Mouse (Mus musculus): ENCODE results near the gene Svep1. TPM values are rescaled to one million over a fixed set of nuclear protein-coding genes. Genes with fewer than 3 reads are reported as not detected.

Gene Svep1
- total and polyA plus RNA-seq, 3 experiments = not detected

DNA sequence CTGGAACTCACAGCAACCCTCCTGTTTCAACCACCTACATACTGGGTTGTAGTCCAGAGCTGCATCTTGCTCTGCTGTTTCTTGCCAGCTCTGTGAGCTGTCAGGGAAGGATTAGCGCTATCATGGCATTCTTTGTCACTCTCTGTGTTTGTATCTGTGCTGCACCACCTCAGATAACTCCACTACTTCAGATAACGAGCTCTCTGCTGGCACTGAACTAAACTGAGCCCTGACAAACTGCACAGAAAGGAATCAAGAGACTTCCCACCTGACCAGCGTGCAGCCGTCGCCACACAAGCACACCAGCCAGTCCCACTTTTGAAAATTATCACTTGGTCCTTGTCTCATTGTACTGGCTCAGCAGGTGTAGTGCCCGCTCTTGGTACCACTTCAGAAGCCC is 4.7 kb upstream of the Svep1 start:
- Histone ChIP-seq H3K4me1 (ENCODE audit: control insufficient read depth in 1 of 2, insufficient read depth in 2 of 2, low read length in 2 of 2) (peaks cover 0 to 3% of the 10 kb centered on the region in 2 experiments; a peak in 1 of 4 replicates), H3K9me3 (replicated peaks; ENCODE audit: insufficient read depth, low read length) (no peaks in the 10 kb centered on the region; the same call in 1 of the 2 replicates), H3K4me3 (ENCODE audit: control insufficient read depth in 1 of 2, insufficient read depth in 1 of 2, low read depth in 2 of 2, low read length in 2 of 2) (no peak overlapping the region), H3K9ac (ENCODE audit: control insufficient read depth, low read depth, low read length, poor library complexity, severe bottlenecking) (no peak overlapping the region), H3K27ac (ENCODE audit: control insufficient read depth, low read depth, low read length) (no peak overlapping the region), H3K27me3 (ENCODE audit: control insufficient read depth in 1 of 2, insufficient read depth in 2 of 2, low read length in 2 of 2) (no peaks in the 10 kb centered on the region; a peak in 1 of 4 replicates), H3K79me2 (ENCODE audit: control insufficient read depth, insufficient read depth, low read length, poor library complexity) (no peaks in the 10 kb centered on the region), H3K36me3 (ENCODE audit: control insufficient read depth in 1 of 2, insufficient read depth in 2 of 2, low read length in 2 of 2) (no peaks in the 10 kb centered on the region)
- TF ChIP-seq KAT2A (conservative IDR thresholded peaks at IDR 0.05; ENCODE audit: low read depth, low read length) = peak; percentile 36; the same call in 1 of the 2 replicates
- no peak for TF ChIP-seq HCFC1 (IDR thresholded peaks at IDR 0.05; ENCODE audit: low read depth, low read length)
- TF ChIP-seq SMC3 (IDR thresholded peaks at IDR 0.05; ENCODE audit: low read depth, low read length) = no peak
- no peak for TF ChIP-seq MEF2A (IDR thresholded peaks at IDR 0.05; ENCODE audit: extremely low read depth, insufficient replicate concordance, low read depth, low read length, poor library complexity, severe bottlenecking)
- no peak for TF ChIP-seq CHD1 (IDR thresholded peaks at IDR 0.05; ENCODE audit: low read depth, low read length)
- TF ChIP-seq TCF12 (IDR thresholded peaks at IDR 0.05; ENCODE audit: low read depth, low read length) = peak; percentile 95
- TF ChIP-seq EP300 (IDR thresholded peaks at IDR 0.05; ENCODE audit: low read depth in 1 of 2, low read length in 2 of 2) = peak; percentile 74 to 81
- peak; percentile 53; the same call in 1 of the 2 replicates for TF ChIP-seq RCOR1 (IDR thresholded peaks at IDR 0.05; ENCODE audit: low read depth, low read length)
- TF ChIP-seq ETS1 (IDR thresholded peaks at IDR 0.05; ENCODE audit: low read depth, low read length) = peak; percentile 57
- TF ChIP-seq POLR2AphosphoS2 (IDR thresholded peaks at IDR 0.05; ENCODE audit: low read length) = no peak
- no peak for TF ChIP-seq NELFE (IDR thresholded peaks at IDR 0.05; ENCODE audit: low read depth, low read length)
- no peak for TF ChIP-seq E2F4 (IDR thresholded peaks at IDR 0.05; ENCODE audit: borderline replicate concordance, low read depth, low read length)
- peak; percentile 85 for TF ChIP-seq GATA1 (IDR thresholded peaks at IDR 0.05; ENCODE audit: low read depth, low read length)
- TF ChIP-seq UBTF (IDR thresholded peaks at IDR 0.05; ENCODE audit: borderline replicate concordance, insufficient read depth, low read depth, low read length) = no peak
- TF ChIP-seq MAFK (IDR thresholded peaks at IDR 0.05; ENCODE audit: borderline replicate concordance, low read depth, low read length) = peak; percentile 10; the same call in 1 of the 2 replicates
- TF ChIP-seq ZKSCAN1 (IDR thresholded peaks at IDR 0.05; ENCODE audit: low read depth, low read length) = no peak
- peak; percentile 25; the same call in 1 of the 2 replicates for TF ChIP-seq MXI1 (IDR thresholded peaks at IDR 0.05; ENCODE audit: low read depth, low read length)
- TF ChIP-seq POLR2AphosphoS5 (IDR thresholded peaks at IDR 0.05; ENCODE audit: borderline replicate concordance, low read depth, low read length) = no peak
- TF ChIP-seq ZC3H11A (IDR thresholded peaks at IDR 0.05; ENCODE audit: low read depth, low read length) = no peak
- DNase-seq (ENCODE audit: low read depth, low spot score) = peak; percentile 35

DNA sequence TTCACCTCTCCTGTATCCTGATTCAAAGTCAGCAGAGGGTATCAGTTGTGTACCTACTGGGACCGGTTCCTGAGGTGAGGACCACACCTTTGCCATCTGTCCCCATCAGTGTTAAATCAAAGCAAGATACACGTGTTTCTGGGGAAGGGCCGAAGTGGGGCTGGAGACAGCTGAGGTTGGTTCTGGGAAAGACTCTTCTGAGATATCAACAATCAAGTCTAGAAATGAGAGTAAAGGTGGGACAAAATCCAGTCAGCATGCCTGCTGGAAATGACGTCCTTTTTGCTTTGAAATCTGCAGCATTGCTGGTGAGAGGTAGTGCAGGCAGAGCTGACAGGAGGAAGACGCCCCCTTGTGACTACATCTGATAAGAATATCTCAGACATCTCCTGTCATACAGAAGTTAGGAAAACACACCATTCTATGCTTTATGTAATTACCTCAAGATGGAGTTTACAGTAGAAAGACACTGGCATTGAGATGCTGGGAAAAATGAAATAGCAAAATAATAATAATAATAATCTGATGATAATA is 4.0 kb upstream of the Svep1 start:
- no peak overlapping the region for H3K9ac ChIP-seq (ENCODE audit: control insufficient read depth, low read depth, low read length, poor library complexity, severe bottlenecking)
- no peaks in the 10 kb centered on the region; a peak in 1 of 4 replicates for H3K27me3 ChIP-seq (ENCODE audit: control insufficient read depth in 1 of 2, insufficient read depth in 2 of 2, low read length in 2 of 2)
- no peak overlapping the region for H3K27ac ChIP-seq (ENCODE audit: control insufficient read depth, low read depth, low read length)
- no peaks in the 10 kb centered on the region; the same call in 1 of the 2 replicates for H3K9me3 ChIP-seq (replicated peaks; ENCODE audit: insufficient read depth, low read length)
- TF ChIP-seq CTCF (IDR thresholded peaks at IDR 0.05 in 2 of 3, conservative IDR thresholded peaks at IDR 0.05 in 1 of 3; ENCODE audit: control insufficient read depth in 1 of 3, insufficient read depth in 1 of 3, low read depth in 2 of 3, low read length in 3 of 3, poor library complexity in 1 of 3, severe bottlenecking in 1 of 3) (0 out of 6 replicates have a peak, but pooled peaks of 1 of the 3 experiments have one; percentile 12), MXI1 (IDR thresholded peaks at IDR 0.05; ENCODE audit: low read depth, low read length) (no peak)
- no peak overlapping the region for H3K4me3 ChIP-seq (ENCODE audit: control insufficient read depth in 1 of 2, insufficient read depth in 1 of 2, low read depth in 2 of 2, low read length in 2 of 2)
- DNase-seq (ENCODE audit: low read depth, low spot score) = no peak
- no peaks in the 10 kb centered on the region for H3K36me3 ChIP-seq (ENCODE audit: control insufficient read depth in 1 of 2, insufficient read depth in 2 of 2, low read length in 2 of 2)
- no peaks in the 10 kb centered on the region for H3K79me2 ChIP-seq (ENCODE audit: control insufficient read depth, insufficient read depth, low read length, poor library complexity)
- H3K4me1 ChIP-seq (ENCODE audit: control insufficient read depth in 1 of 2, insufficient read depth in 2 of 2, low read length in 2 of 2) = peaks cover 0 to 3% of the 10 kb centered on the region in 2 experiments; a peak in 1 of 4 replicates

All from MEL (cell line).